Mouse (Mus musculus) heart, postnatal 36 days (tissue): Measurements from ENCODE around the gene Jmjd8. TPM values are rescaled to one million over a fixed set of nuclear protein-coding genes. Genes with fewer than 3 reads are reported as not detected.
"Not testable (repeated sequence)": the region's sequence is repeated elsewhere in the genome, so short reads cannot be mapped to it uniquely, and the experiment has no call there.

Experiments
- DNase-seq, 2 experiments: peaks; one replicate each; pipeline ENCODE4 v3.0.0; 2021 to 2022
- intact Hi-C: fragments of 180-260 bp; cut with DNase I; formaldehyde crosslinking; loops from one replicate; pipeline ENCODE4 v1.15.1; 2025
- total RNA-seq, 2 experiments: library from RNA; stranded (reverse); gene quantifications; 2 replicates each; pipeline ENCODE4 v1.2.3; 2021

Gene Jmjd8
- total RNA-seq, 2 experiments from 2014 or later, result 30.8 to 35.3 TPM

DNA sequence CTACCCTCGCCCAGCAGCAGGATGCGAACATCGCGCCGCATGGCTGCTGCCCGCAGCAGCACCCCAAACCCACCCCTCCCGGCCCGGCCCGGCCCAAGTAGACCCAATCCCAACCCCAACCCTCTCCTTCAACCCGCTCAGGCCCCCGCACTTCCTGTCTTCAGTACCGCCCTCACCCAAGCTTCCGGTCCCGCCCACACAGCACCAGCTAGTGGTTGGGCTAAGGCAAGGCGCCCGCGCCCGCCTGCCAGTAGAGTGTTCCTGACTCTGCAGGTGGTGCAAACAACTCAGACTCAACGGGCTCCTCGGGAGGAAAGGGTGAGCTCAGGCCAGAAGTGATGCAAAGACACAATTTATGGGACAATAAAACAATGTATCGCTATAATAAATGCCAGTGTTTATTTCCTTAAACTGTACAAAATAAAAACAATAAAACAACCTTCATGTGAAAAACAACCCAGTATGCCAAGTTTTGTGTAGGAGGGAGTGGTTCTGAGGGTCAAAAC lies 15.8 kb downstream of the Jmjd8 start, which contains the start of gene Rhot2:
Gene Rhot2 (minus strand): TSS at position 456 of the 506 bp plus-strand sequence.
- intact Hi-C loops, result loop anchor here (2.0 kb wide), 1 partner anchor 24 kb away; the partner anchor contains the start of gene Mcrip2
- peak; percentile 93 to 95 for DNase-seq

GRCm38 (mm10) chr17:25860229-25860628 lies 31.6 kb downstream of the Jmjd8 start:
- intact Hi-C loops, result no loop called here
- no peak for DNase-seq

- intact Hi-C loops, result no loop called here
- DNase-seq, result peak; percentile 89
These were observed 32.4 kb downstream of the Jmjd8 start, which contains the start of gene Wdr90 for GRCm38 (mm10) chr17:25860832-25861703. Gene Wdr90, minus strand, starts transcription at chr17:25861501.

DNA sequence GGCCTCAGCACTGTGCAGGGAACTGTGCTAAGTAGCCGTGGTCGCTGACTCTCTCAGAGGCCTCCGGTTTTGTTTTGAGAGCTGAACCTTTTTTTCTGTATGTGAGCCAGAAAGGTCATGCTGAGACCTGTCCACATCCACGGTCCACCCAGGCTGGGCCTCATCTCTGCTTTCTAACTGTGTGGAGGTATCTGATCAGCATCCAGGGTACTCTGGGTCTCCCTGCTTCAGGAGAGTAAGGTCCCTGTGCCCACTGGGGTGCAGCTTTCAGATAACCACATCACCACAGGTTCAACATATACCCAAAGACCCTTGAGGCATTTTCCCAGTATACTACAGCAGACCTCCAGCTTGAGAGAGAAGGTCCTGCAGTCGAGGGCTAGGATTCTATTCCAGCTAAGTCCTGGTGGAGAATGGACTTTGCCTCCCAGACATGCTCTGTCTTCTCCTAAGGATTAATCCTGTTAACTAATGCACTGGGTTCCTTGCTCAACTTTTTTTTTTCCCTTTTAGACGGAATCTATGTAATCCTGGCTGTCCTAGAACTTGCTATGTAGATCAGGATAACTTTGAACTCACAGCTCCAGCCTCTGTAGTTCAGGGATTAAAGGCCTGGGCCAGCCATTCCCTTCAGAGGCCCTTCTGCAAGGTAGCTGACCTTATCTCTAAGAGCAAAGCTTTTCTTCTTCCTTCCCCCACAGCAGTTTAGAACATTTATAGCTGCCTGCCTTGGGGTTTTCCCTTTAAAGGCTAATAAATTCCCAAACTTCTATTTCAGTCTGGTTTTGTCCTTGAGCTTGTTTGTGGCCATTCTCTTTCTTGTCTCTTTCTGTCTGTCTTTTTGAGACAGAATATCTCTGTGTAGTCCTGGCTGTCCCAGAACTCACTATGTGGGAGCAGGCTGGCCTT lies 33.3 kb downstream of the Jmjd8 start:
- no peak for DNase-seq
- intact Hi-C loops, result no loop called here

DNA sequence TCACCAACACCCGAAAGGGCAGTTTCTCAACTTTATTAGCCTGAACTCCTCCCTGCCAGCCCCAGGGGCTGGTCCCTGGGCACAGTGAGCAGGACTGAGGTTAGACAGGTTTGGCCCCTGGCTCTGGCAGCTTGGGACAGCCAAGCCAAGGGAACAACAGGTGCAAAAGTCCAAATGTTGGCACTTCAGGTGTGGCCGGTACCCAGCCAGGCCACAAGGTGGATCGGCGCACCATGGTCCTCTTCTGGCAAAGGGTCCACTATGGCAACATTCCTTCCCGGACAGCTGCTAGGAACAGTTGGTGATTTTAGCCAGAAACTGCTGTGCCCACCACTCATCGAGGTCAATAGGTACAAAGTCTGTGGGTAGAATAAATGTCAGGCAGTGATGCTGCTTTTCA lies 35.0 kb downstream of the Jmjd8 start:
- intact Hi-C loops, result no loop called here
- DNase-seq, result no peak

DNA sequence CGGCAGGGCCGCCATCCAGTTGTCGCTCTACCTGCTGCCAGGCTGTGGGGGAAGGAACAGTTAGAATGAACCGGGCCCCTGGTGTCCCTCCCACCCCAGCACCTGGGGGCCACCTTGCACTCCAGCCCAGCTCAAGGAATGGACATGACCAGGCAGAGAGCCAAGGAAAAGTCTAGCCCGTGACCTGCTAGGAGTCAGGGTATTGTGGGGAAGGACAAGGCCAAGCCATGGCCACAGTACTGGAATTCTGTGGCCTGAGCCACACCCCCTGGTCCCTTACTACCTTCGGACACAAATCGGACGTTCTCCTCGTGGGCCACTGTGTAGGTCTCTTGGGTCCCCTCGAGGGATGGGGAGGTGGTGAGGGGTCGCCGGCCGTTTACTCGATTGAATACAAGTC lies 35.6 kb downstream of the Jmjd8 start:
- intact Hi-C loops, result no loop called here
- DNase-seq, result no peak

DNA sequence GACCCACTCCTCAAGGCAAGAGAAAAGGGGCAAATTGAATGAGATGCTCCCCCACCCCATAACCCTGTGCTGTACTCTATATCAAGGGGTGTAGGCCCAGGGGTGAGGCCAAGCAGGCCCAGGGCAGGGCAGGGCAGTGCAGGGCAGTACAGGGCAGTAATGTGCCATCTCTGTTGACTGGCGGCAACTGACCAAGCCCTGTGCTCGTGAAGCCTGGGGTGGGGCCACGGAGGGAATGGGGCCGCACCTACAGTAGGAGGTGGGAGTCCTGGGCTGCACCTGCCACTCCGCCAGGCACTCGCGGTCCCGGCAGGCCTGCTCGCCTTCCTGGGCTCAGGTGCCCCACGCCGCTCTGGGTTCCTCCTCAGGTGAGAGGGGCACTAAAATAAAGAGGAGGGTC lies 36.6 kb downstream of the Jmjd8 start:
- no peak for DNase-seq
- intact Hi-C loops, result no loop called here

GRCm38 (mm10) chr17:25866172-25866571 lies 37.5 kb downstream of the Jmjd8 start:
- intact Hi-C loops, result no loop called here
- no peak for DNase-seq

DNA sequence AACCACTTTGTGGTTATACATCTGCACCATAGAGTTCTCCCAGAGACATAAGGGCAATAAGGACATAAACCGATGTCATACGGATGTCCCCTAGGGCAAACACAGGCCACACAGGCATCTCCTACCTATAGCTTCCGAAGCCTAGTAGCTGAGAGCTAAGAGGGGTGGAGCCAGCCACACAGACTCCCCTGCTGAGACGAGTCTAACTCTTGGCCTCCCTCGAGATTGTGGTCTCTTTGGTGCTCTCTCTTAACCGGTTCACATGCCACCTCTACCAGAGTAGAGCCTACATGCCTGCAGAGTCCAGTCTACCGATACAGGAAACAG lies 38.8 kb downstream of the Jmjd8 start:
- DNase-seq, result no peak
- intact Hi-C loops, result no loop called here

DNA sequence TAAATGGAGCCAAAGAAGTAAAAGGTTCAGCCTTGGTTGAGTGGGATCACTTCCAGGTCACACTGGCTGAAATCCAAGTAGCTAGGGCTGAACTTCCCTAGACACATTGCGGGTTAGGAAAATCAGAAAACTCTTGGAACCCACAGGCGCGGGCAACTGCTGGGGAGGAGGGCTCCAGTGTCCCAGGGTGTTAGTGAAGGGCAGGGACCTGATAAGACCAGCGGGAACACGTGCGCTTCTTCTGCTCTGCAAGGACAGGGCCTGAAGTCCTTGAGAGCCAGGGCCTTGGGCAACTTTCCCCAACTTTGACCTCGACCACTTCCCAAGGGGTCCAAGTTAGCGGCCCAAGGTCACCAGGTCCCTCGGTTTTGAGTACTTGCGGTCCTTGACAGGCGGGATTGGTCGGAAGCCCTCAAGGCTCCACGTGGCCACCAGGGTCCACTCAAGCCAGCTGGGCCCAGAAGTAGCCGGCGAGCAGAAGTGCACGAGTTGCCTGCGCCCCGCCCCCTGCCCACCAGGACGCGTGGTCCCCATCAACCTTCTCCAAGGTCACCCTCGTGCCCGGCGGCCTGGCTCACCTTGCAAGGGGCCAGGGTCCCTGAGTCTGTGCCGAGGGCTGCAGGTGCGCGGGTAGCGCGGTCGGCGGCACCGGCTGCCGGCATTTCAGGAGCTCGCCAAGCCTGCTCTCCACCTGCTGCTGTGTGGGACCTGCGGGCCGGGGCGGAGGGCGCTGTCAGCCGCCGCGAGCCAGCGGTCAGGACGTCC lies 39.4 kb downstream of the Jmjd8 start:
- peak; percentile 68 to 69 for DNase-seq
- intact Hi-C loops, result loop anchor here (2.0 kb wide), 1 partner anchor 23 kb away; the partner anchor contains the start of gene Rhot2

GRCm38 (mm10) chr17:25868601-25869191 lies 40.0 kb downstream of the Jmjd8 start, which contains the start of gene Mcrip2:
Gene Mcrip2, minus strand, starts transcription at chr17:25868764.
- DNase-seq, result peak; percentile 83 to 86
- intact Hi-C loops, result loop anchor here (2.0 kb wide), 1 partner anchor 24 kb away; the partner anchor contains the start of gene Rhot2

DNA sequence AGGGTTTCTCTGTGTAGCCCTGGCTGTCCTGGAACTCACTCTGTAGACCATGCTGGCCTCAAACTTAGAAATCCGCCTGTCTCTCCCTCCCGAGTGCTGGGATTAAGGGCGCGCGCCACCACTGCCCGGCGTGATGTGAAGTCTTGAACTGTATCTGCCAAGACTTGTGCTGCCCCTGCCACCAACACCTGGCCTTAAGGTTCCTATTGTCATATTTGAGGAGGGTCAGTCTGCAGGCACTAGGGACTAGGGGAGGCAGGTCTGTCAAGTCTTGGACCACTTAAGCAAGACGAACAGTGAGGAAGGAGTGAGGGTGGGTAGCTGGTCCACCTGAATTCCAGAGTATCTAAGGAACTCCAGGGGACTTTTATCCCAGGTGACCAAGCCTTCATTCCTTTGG lies 40.8 kb downstream of the Jmjd8 start:
- intact Hi-C loops, result loop anchor here (2.0 kb wide), 1 partner anchor 25 kb away; the partner anchor contains the start of gene Rhot2
- DNase-seq, result no peak

- DNase-seq, result no peak
- intact Hi-C loops, result loop anchor here (2.0 kb wide), 1 partner anchor 25 kb away; the partner anchor contains the start of gene Rhot2
These were observed 41.3 kb downstream of the Jmjd8 start for GRCm38 (mm10) chr17:25869954-25870353.

GRCm38 (mm10) chr17:25871566-25871965 lies 42.9 kb downstream of the Jmjd8 start:
- intact Hi-C loops, DNase-seq: not testable (repeated sequence)

GRCm38 (mm10) chr17:25872676-25873075 lies 44.0 kb downstream of the Jmjd8 start:
- intact Hi-C loops, result no loop called here
- DNase-seq, result no peak

DNA sequence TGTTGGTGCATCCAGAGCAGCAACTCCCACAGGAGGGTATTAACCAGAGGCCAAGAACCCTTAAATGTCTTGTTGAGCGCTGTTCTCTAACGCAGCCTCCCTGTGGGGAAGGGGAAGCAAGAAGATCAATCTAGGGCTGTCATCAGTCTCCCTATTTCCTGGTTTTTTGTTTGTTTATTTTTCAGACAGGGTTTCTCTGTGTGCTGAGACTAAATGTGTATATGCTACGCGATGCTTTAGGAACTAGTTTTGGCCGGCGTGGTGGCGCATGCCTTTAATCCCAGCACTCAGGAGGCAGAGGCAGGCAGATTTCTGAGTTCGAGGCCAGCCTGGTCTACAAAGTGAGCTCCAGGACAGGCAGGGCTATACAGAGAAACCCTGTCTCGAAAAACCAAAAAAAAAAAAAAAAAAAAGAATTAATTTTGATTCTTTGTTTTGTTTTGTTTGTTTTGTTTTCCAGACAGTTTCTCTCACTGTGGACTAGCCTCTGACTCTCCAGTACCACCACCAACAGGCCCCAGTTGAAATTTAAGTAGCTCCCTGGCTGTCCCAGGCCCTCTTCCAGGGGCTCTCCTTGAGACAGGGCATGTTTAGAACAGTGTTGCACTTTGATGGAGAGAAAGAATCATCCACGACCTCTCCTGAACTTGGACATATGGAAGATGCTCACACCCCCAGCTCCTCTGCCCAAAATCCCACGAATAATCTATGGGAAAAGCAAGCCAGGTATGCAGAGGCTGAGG lies 44.9 kb downstream of the Jmjd8 start:
- intact Hi-C loops, result no loop called here
- no peak for DNase-seq

DNA sequence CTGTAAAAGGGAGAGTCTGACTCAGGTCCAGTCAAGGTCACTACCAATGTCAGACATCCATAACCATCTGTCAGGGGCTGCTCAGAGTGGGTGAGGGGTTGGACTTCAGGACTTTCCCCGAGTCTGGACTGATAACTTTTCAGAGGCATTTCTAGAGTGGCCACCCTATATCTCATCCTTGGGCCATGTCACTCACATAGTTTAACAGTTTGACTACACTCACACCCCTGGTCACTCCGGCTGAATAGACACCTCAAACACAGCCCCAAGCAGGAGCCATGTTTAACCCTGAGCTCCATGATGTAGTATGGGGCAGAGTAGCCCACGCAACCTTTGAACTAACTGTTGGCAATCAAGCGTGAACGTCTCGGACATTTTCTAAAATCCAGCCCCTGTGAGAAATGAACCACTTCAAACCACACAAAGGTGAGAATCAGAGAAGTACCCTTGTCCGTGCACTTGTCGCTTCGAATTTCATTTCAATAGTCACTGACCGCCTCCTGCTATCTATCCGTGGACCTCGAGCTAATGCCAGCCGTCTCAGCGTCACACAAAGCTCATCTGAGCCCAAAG lies 45.6 kb downstream of the Jmjd8 start:
- no peak for DNase-seq
- intact Hi-C loops, result no loop called here

- intact Hi-C loops, result no loop called here
- peak; percentile 97 to 99 for DNase-seq
These were observed 46.1 kb downstream of the Jmjd8 start, which contains the start of gene Mettl26 for GRCm38 (mm10) chr17:25874721-25875170. Gene Mettl26, plus strand, starts transcription at chr17:25875074.
